Mouse (Mus musculus) brain, embryonic 14.5 days (tissue): ENCODE results near the gene Socs3. TPM values are rescaled to one million over a fixed set of nuclear protein-coding genes. Genes with fewer than 3 reads are reported as not detected.

ENCODE experiments used
- DNase-seq: peaks from one replicate; pipeline ENCODE4 v3.0.0-alpha.2; 2011; ENCODE audit warnings: low read depth
- CTCF ChIP-seq: fragments of 200-500 bp; IDR thresholded peaks from 2 replicates; pipeline ENCODE4 v1.5.1; 2012; ENCODE audit warnings: inconsistent platforms, mild to moderate bottlenecking, moderate library complexity, borderline replicate concordance; ENCODE audit not compliant: insufficient read depth, insufficient read length; ENCODE audit errors: extremely low read depth
- POLR2A ChIP-seq: fragments of 200-500 bp; IDR thresholded peaks from 2 replicates; pipeline ENCODE4 v1.6.1; 2012; ENCODE audit warnings: mild to moderate bottlenecking, inconsistent platforms, borderline replicate concordance; ENCODE audit not compliant: poor library complexity, insufficient read depth, insufficient read length, severe bottlenecking; ENCODE audit errors: extremely low read depth
- polyA plus RNA-seq: library from polyadenylated mRNA; depleted of rRNA; stranded (reverse); fragments of >200 nt; gene quantifications from 2 replicates; pipeline ENCODE4 v1.2.3, GENCODE M21; 2012; rRNA removed

Socs3 gene
- 8.4 and 13.6 TPM in 2 replicates for polyA plus RNA-seq

- DNase-seq, result peak; percentile 92
- TF ChIP-seq CTCF (peak; percentile 92), POLR2A (no peak)
Measured at GRCm38 (mm10) chr11:117969945-117970872, at the start of gene Socs3. Socs3 (minus strand) TSS chr11:117970047.

- TF ChIP-seq CTCF (no peak), POLR2A (no peak)
- no peak for DNase-seq
Measured at GRCm38 (mm10) chr11:118018328-118018727, 48.5 kb upstream of the Socs3 start.

GRCm38 (mm10) chr11:118015381-118016145, 45.7 kb upstream of the Socs3 start:
- TF ChIP-seq POLR2A (no peak), CTCF (no peak)
- no peak for DNase-seq

- no peak for TF ChIP-seq CTCF
- no peak for TF ChIP-seq POLR2A
- DNase-seq, result no peak
Measured at GRCm38 (mm10) chr11:118014391-118014995, 44.6 kb upstream of the Socs3 start.

GRCm38 (mm10) chr11:118013339-118013738, 43.5 kb upstream of the Socs3 start:
- no peak for DNase-seq
- TF ChIP-seq CTCF, result no peak
- no peak for TF ChIP-seq POLR2A

GRCm38 (mm10) chr11:118012595-118012994, 42.7 kb upstream of the Socs3 start:
- DNase-seq, result no peak
- TF ChIP-seq CTCF (no peak), POLR2A (no peak)

- TF ChIP-seq POLR2A (no peak), CTCF (no peak)
- peak; percentile 22 for DNase-seq
Measured at GRCm38 (mm10) chr11:118009865-118010571, 40.2 kb upstream of the Socs3 start.

GRCm38 (mm10) chr11:118008843-118009242, 39.0 kb upstream of the Socs3 start:
- TF ChIP-seq CTCF (no peak), POLR2A (no peak)
- no peak for DNase-seq

GRCm38 (mm10) chr11:118008144-118008805, 38.4 kb upstream of the Socs3 start:
- no peak for DNase-seq
- TF ChIP-seq CTCF, result no peak
- no peak for TF ChIP-seq POLR2A
